Mouse (Mus musculus): ENCODE results near the gene Musk. TPM values are rescaled to one million over a fixed set of nuclear protein-coding genes. Genes with fewer than 3 reads are reported as not detected.

Gene Musk
- polyA plus RNA-seq, 1 experiment from 2014 or later = 0.48 TPM

GRCm38 (mm10) chr4:58365321-58365720 lies 79.6 kb downstream of the Musk start:
- ATAC-seq (ENCODE audit: low FRiP score) (no peak), DNase-seq (ENCODE audit: low spot score) (no peak)
- Histone ChIP-seq H3K27ac (ENCODE audit: low read depth, low read length) (no peak overlapping the region), H3K4me3 (ENCODE audit: low read depth, low read length) (no peak overlapping the region), H3K9me3 (ENCODE audit: control insufficient read depth, low read length) (no peaks in the 10 kb centered on the region), H3K9ac (ENCODE audit: low read depth, low read length) (no peak overlapping the region), H3K4me2 (replicated peaks; ENCODE audit: low read depth, low read length) (no peak overlapping the region), H3K4me1 (replicated peaks; ENCODE audit: control insufficient read depth, insufficient read depth, low read length) (no peaks in the 10 kb centered on the region), H3K36me3 (ENCODE audit: control insufficient read depth, insufficient read depth, low read length) (no peaks in the 10 kb centered on the region), H3K27me3 (ENCODE audit: control insufficient read depth, insufficient read depth, low read length) (no peaks in the 10 kb centered on the region)
- WGBS = 82% methylated on average over 6 of the region's 6 CpGs

- Histone ChIP-seq H3K36me3 (ENCODE audit: control insufficient read depth, insufficient read depth, low read length) (no peaks in the 10 kb centered on the region), H3K9me3 (ENCODE audit: control insufficient read depth, low read length) (no peaks in the 10 kb centered on the region), H3K4me3 (ENCODE audit: low read depth, low read length) (no peak overlapping the region), H3K9ac (ENCODE audit: low read depth, low read length) (no peak overlapping the region), H3K27ac (ENCODE audit: low read depth, low read length) (no peak overlapping the region), H3K27me3 (ENCODE audit: control insufficient read depth, insufficient read depth, low read length) (no peaks in the 10 kb centered on the region), H3K4me1 (replicated peaks; ENCODE audit: control insufficient read depth, insufficient read depth, low read length) (no peaks in the 10 kb centered on the region), H3K4me2 (replicated peaks; ENCODE audit: low read depth, low read length) (no peak overlapping the region)
- WGBS = 79% methylated on average over 1 of the region's 1 CpGs
- no peak for DNase-seq (ENCODE audit: low spot score)
- ATAC-seq (ENCODE audit: low FRiP score) = no peak
These were observed 85.3 kb downstream of the Musk start for GRCm38 (mm10) chr4:58371106-58371505.

GRCm38 (mm10) chr4:58373599-58373998 lies 87.8 kb downstream of the Musk start:
- no peaks in the 10 kb centered on the region for H3K36me3 ChIP-seq (ENCODE audit: control insufficient read depth, insufficient read depth, low read length)
- no peaks in the 10 kb centered on the region for H3K9me3 ChIP-seq (ENCODE audit: control insufficient read depth, low read length)
- H3K4me3 ChIP-seq (ENCODE audit: low read depth, low read length) = no peak overlapping the region
- WGBS = 91% methylated on average over 10 of the region's 10 CpGs
- no peaks in the 10 kb centered on the region for H3K27me3 ChIP-seq (ENCODE audit: control insufficient read depth, insufficient read depth, low read length)
- DNase-seq (ENCODE audit: low spot score) (no peak), ATAC-seq (ENCODE audit: low FRiP score) (no peak)
- H3K27ac ChIP-seq (ENCODE audit: low read depth, low read length) = no peak overlapping the region
- no peak overlapping the region for H3K4me2 ChIP-seq (replicated peaks; ENCODE audit: low read depth, low read length)
- H3K9ac ChIP-seq (ENCODE audit: low read depth, low read length) = no peak overlapping the region
- no peaks in the 10 kb centered on the region for H3K4me1 ChIP-seq (replicated peaks; ENCODE audit: control insufficient read depth, insufficient read depth, low read length)

GRCm38 (mm10) chr4:58374141-58374870 lies 88.5 kb downstream of the Musk start:
- Histone ChIP-seq H3K9me3 (ENCODE audit: control insufficient read depth, low read length) (no peaks in the 10 kb centered on the region), H3K4me1 (replicated peaks; ENCODE audit: control insufficient read depth, insufficient read depth, low read length) (no peaks in the 10 kb centered on the region), H3K27me3 (ENCODE audit: control insufficient read depth, insufficient read depth, low read length) (no peaks in the 10 kb centered on the region), H3K36me3 (ENCODE audit: control insufficient read depth, insufficient read depth, low read length) (no peaks in the 10 kb centered on the region), H3K9ac (ENCODE audit: low read depth, low read length) (no peak overlapping the region), H3K4me3 (ENCODE audit: low read depth, low read length) (no peak overlapping the region), H3K27ac (ENCODE audit: low read depth, low read length) (no peak overlapping the region), H3K4me2 (replicated peaks; ENCODE audit: low read depth, low read length) (no peak overlapping the region)
- WGBS = 82% methylated on average over 7 of the region's 7 CpGs
- DNase-seq (ENCODE audit: low spot score) = no peak
- ATAC-seq (ENCODE audit: low FRiP score) = no peak

GRCm38 (mm10) chr4:58379186-58379585 lies 93.4 kb downstream of the Musk start:
- no peak overlapping the region for H3K4me3 ChIP-seq (ENCODE audit: low read depth, low read length)
- no peaks in the 10 kb centered on the region for H3K27me3 ChIP-seq (ENCODE audit: control insufficient read depth, insufficient read depth, low read length)
- H3K4me2 ChIP-seq (replicated peaks; ENCODE audit: low read depth, low read length) = no peak overlapping the region
- no peaks in the 10 kb centered on the region for H3K9me3 ChIP-seq (ENCODE audit: control insufficient read depth, low read length)
- H3K27ac ChIP-seq (ENCODE audit: low read depth, low read length) = no peak overlapping the region
- no peak overlapping the region for H3K9ac ChIP-seq (ENCODE audit: low read depth, low read length)
- DNase-seq (ENCODE audit: low spot score) = no peak
- no peaks in the 10 kb centered on the region for H3K4me1 ChIP-seq (replicated peaks; ENCODE audit: control insufficient read depth, insufficient read depth, low read length)
- H3K36me3 ChIP-seq (ENCODE audit: control insufficient read depth, insufficient read depth, low read length) = no peaks in the 10 kb centered on the region
- no peak for ATAC-seq (ENCODE audit: low FRiP score)
- 95% methylated on average over 4 of the region's 4 CpGs for WGBS

GRCm38 (mm10) chr4:58400861-58401341 lies 115.1 kb downstream of the Musk start:
- ATAC-seq (ENCODE audit: low FRiP score) (no peak), DNase-seq (ENCODE audit: low spot score) (no peak)
- Histone ChIP-seq H3K4me3 (ENCODE audit: low read depth, low read length) (no peak overlapping the region), H3K4me2 (replicated peaks; ENCODE audit: low read depth, low read length) (no peak overlapping the region), H3K27me3 (ENCODE audit: control insufficient read depth, insufficient read depth, low read length) (no peaks in the 10 kb centered on the region), H3K27ac (ENCODE audit: low read depth, low read length) (no peak overlapping the region), H3K9ac (ENCODE audit: low read depth, low read length) (no peak overlapping the region), H3K9me3 (ENCODE audit: control insufficient read depth, low read length) (no peaks in the 10 kb centered on the region), H3K4me1 (replicated peaks; ENCODE audit: control insufficient read depth, insufficient read depth, low read length) (no peaks in the 10 kb centered on the region), H3K36me3 (ENCODE audit: control insufficient read depth, insufficient read depth, low read length) (no peaks in the 10 kb centered on the region)
- 93% methylated on average over 12 of the region's 12 CpGs for WGBS

- no peaks in the 10 kb centered on the region for H3K36me3 ChIP-seq (ENCODE audit: control insufficient read depth, insufficient read depth, low read length)
- H3K27ac ChIP-seq (ENCODE audit: low read depth, low read length) = no peak overlapping the region
- H3K27me3 ChIP-seq (ENCODE audit: control insufficient read depth, insufficient read depth, low read length) = no peaks in the 10 kb centered on the region
- H3K9ac ChIP-seq (ENCODE audit: low read depth, low read length) = no peak overlapping the region
- DNase-seq (ENCODE audit: low spot score) = no peak
- no peaks in the 10 kb centered on the region for H3K9me3 ChIP-seq (ENCODE audit: control insufficient read depth, low read length)
- no peak overlapping the region for H3K4me3 ChIP-seq (ENCODE audit: low read depth, low read length)
- H3K4me2 ChIP-seq (replicated peaks; ENCODE audit: low read depth, low read length) = no peak overlapping the region
- 94% methylated on average over 4 of the region's 4 CpGs for WGBS
- H3K4me1 ChIP-seq (replicated peaks; ENCODE audit: control insufficient read depth, insufficient read depth, low read length) = no peaks in the 10 kb centered on the region
- no peak for ATAC-seq (ENCODE audit: low FRiP score)
These were observed 116.3 kb downstream of the Musk start for GRCm38 (mm10) chr4:58401973-58402501.

- ATAC-seq (ENCODE audit: low FRiP score) (no peak), DNase-seq (ENCODE audit: low spot score) (no peak)
- no peak overlapping the region for H3K9ac ChIP-seq (ENCODE audit: low read depth, low read length)
- no peaks in the 10 kb centered on the region for H3K9me3 ChIP-seq (ENCODE audit: control insufficient read depth, low read length)
- H3K27me3 ChIP-seq (ENCODE audit: control insufficient read depth, insufficient read depth, low read length) = no peaks in the 10 kb centered on the region
- no peaks in the 10 kb centered on the region for H3K4me1 ChIP-seq (replicated peaks; ENCODE audit: control insufficient read depth, insufficient read depth, low read length)
- H3K4me2 ChIP-seq (replicated peaks; ENCODE audit: low read depth, low read length) = no peak overlapping the region
- 77% methylated on average over 13 of the region's 13 CpGs for WGBS
- H3K4me3 ChIP-seq (ENCODE audit: low read depth, low read length) = no peak overlapping the region
- H3K27ac ChIP-seq (ENCODE audit: low read depth, low read length) = no peak overlapping the region
- H3K36me3 ChIP-seq (ENCODE audit: control insufficient read depth, insufficient read depth, low read length) = no peaks in the 10 kb centered on the region
These were observed 127.7 kb downstream of the Musk start for GRCm38 (mm10) chr4:58413188-58414185.

All from hindbrain, embryonic 11.5 days (tissue).